Mouse (Mus musculus) spleen, adult 2 months (tissue): ENCODE results near the gene Sobp.

ENCODE experiments used
- CTCF ChIP-seq: fragments of 200-500 bp; IDR thresholded peaks from 2 replicates; pipeline ENCODE4 v1.5.1; 2011; ENCODE audit warnings: mild to moderate bottlenecking, inconsistent platforms; ENCODE audit not compliant: insufficient read depth, insufficient read length, insufficient replicate concordance; ENCODE audit errors: extremely low read depth
- POLR2A ChIP-seq: fragments of 200-500 bp; IDR thresholded peaks from 2 replicates; pipeline ENCODE4 v1.6.1; 2011; ENCODE audit warnings: low read depth, low read length, inconsistent platforms

DNA sequence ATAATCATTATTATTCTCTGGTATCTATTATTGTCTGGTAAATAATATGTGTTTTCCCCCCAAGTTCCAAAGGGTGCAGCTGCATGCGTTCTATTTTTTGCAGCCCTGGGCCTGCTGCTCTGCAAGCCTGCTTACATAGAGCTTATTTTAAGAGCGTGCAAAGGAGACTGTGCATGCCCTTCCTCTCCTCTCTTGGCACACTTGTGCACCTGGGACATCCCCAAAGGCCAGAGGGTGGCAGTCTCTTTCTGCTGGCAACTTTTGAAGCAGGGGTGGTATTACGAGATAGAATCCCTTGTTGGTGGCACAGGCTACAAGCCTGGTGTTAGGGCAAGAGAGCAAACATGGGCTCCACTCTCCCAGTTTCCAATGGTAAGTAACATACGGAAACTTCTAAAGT lies 167.8 kb downstream of the Sobp start:
- TF ChIP-seq CTCF (no peak), POLR2A (no peak)
